ENCODE assay signal across 8 mouse cellular contexts in genomic region chr13:44100125-44101067, GRCm38 (mm10).
DNase-seq lines count a peak whose midpoint lies in the region; ATAC-seq and TF ChIP-seq lines count a peak whose summit lies in the region.

No protein-coding gene starts in this region.

- no peak overlapping the region for H3K4me2 ChIP-seq in lung, postnatal 0 days (replicated peaks; ENCODE audit: low read depth, low read length)
- H3K4me2 ChIP-seq in heart, embryonic 11.5 days, result peak overlapping the region; percentile 57
- peak overlapping the region; percentile 44 for H3K4me2 ChIP-seq in neural tube, embryonic 11.5 days (ENCODE audit: low read depth)

- H3K9ac ChIP-seq in lung, postnatal 0 days (replicated peaks; ENCODE audit: low read depth), result no peak overlapping the region
- peak overlapping the region; percentile 60 for H3K9ac ChIP-seq in heart, embryonic 11.5 days (ENCODE audit: low read depth, low read length)
- no peak overlapping the region for H3K9ac ChIP-seq in neural tube, embryonic 11.5 days (ENCODE audit: low read length)

- no peaks in the 10 kb centered on the region for H3K9me3 ChIP-seq in lung, postnatal 0 days (ENCODE audit: low read length)
- no peaks in the 10 kb centered on the region for H3K9me3 ChIP-seq in heart, embryonic 11.5 days (replicated peaks; ENCODE audit: control insufficient read depth, low read length)
- no peaks in the 10 kb centered on the region for H3K9me3 ChIP-seq in neural tube, embryonic 11.5 days (ENCODE audit: control insufficient read depth, low read length)

- TF ChIP-seq CTCF in lung, postnatal 0 days (IDR thresholded peaks at IDR 0.05), result no peak

- peak; percentile 30; the same call in 1 of the 2 replicates for ATAC-seq in lung, postnatal 0 days
- ATAC-seq in heart, embryonic 11.5 days (replicated peaks; ENCODE audit: insufficient number of reproducible peaks, low FRiP score, low TSS enrichment), result no peak
- peak; percentile 86 for ATAC-seq in neural tube, embryonic 11.5 days (ENCODE audit: insufficient read depth, low FRiP score, low TSS enrichment)

- no peaks in the 10 kb centered on the region for H3K27me3 ChIP-seq in lung, postnatal 0 days (replicated peaks; ENCODE audit: insufficient read depth, low read length)
- H3K27me3 ChIP-seq in heart, embryonic 11.5 days (ENCODE audit: control insufficient read depth, insufficient read depth, low read length), result no peaks in the 10 kb centered on the region
- no peaks in the 10 kb centered on the region for H3K27me3 ChIP-seq in neural tube, embryonic 11.5 days (ENCODE audit: control insufficient read depth, insufficient read depth, low read length)

- WGBS in lung, postnatal 0 days, result 31% methylated on average over 21 of the region's 21 CpGs
- 21% methylated on average over 21 of the region's 21 CpGs for WGBS in heart, embryonic 11.5 days (ENCODE audit: insufficient replicate concordance)
- WGBS in neural tube, embryonic 11.5 days, result 12% methylated on average over 21 of the region's 21 CpGs

- no peaks in the 10 kb centered on the region for H3K36me3 ChIP-seq in lung, postnatal 0 days (ENCODE audit: insufficient read depth, low read length)
- no peaks in the 10 kb centered on the region for H3K36me3 ChIP-seq in heart, embryonic 11.5 days (ENCODE audit: control insufficient read depth, insufficient read depth, low read length)
- H3K36me3 ChIP-seq in neural tube, embryonic 11.5 days (ENCODE audit: control insufficient read depth, insufficient read depth, low read length), result no peaks in the 10 kb centered on the region

- H3K27ac ChIP-seq in lung, postnatal 0 days (ENCODE audit: low read length), result no peak overlapping the region
- no peak overlapping the region for H3K27ac ChIP-seq in heart, embryonic 11.5 days (ENCODE audit: low read depth, low read length)
- no peak overlapping the region; the same call in 1 of the 2 replicates for H3K27ac ChIP-seq in neural tube, embryonic 11.5 days (ENCODE audit: low read depth, low read length)

- DNase-seq in lung, postnatal 0 days (ENCODE audit: low spot score), result peak; percentile 33
- DNase-seq in lung, postnatal 25 days (ENCODE audit: low spot score), result no peak
- peak; percentile 35 to 39 for DNase-seq in layer of hippocampus, postnatal 10 days (ENCODE audit: low spot score in 2 of 2)
- peak; percentile 71 for DNase-seq in neural tube, embryonic 11.5 days (ENCODE audit: low spot score)
- DNase-seq in adrenal gland, postnatal 4 days (ENCODE audit: low spot score in 2 of 2), result no peak
- DNase-seq in gastrocnemius, postnatal 10 days, result no peak
- DNase-seq in kidney, adult 8-10 months, result no peak

- no peak for TF ChIP-seq EP300 in lung, postnatal 0 days (IDR thresholded peaks at IDR 0.05)

- H3K4me1 ChIP-seq in lung, postnatal 0 days (ENCODE audit: insufficient read depth, low read depth, low read length), result no peaks in the 10 kb centered on the region
- no peaks in the 10 kb centered on the region for H3K4me1 ChIP-seq in heart, embryonic 11.5 days (ENCODE audit: control insufficient read depth, insufficient read depth, low read length)
- H3K4me1 ChIP-seq in neural tube, embryonic 11.5 days (ENCODE audit: control insufficient read depth, insufficient read depth, low read length), result peaks cover 11% of the 10 kb centered on the region

- H3K4me3 ChIP-seq in lung, postnatal 0 days (ENCODE audit: low read depth, low read length), result no peak overlapping the region
- peak overlapping the region; percentile 20 for H3K4me3 ChIP-seq in heart, embryonic 11.5 days (ENCODE audit: low read depth, low read length)
- H3K4me3 ChIP-seq in neural tube, embryonic 11.5 days (ENCODE audit: low read depth, low read length), result 0 out of 2 replicates have a peak overlapping the region, but pooled peaks have one; percentile 14

Comparison
In these comparisons a context has a peak if more than half of its experiments do, and no peak if none do; other contexts are left out.
1. DNase-seq: peak in lung, postnatal 0 days (single experiment), layer of hippocampus, postnatal 10 days (2 of 2) and neural tube, embryonic 11.5 days (single experiment); none in lung, postnatal 25 days (single experiment), adrenal gland, postnatal 4 days (0 of 2), gastrocnemius, postnatal 10 days (single experiment) and kidney, adult 8-10 months (0 of 2).